Mouse (Mus musculus) stomach, embryonic 16.5 days (tissue): ENCODE results near the gene Lcn2. TPM values are rescaled to one million over a fixed set of nuclear protein-coding genes. Genes with fewer than 3 reads are reported as not detected.

Experiments
- polyA plus RNA-seq: library from polyadenylated mRNA; unstranded; fragments of >200 nt; fragmentation: Nextera tagmentation; extraction: Ambion mirVana; gene quantifications from 2 replicates; pipeline ENCODE4 v1.2.1, GENCODE M21; 2015

The Lcn2 gene
- polyA plus RNA-seq, 1 experiment from 2014 or later, result 23.6 TPM

Other genes with a start within 250 kb of the Lcn2 start
- gene Prrc2b, start 237.2 kb downstream of the Lcn2 start, polyA plus RNA-seq, result 22.7 and 27.3 TPM in 2 replicates
- 23.6 and 24.0 TPM in 2 replicates for gene Pomt1, start 151.7 kb downstream of the Lcn2 start, polyA plus RNA-seq
- gene Uck1, start 128.1 kb downstream of the Lcn2 start, polyA plus RNA-seq, result 53.4 and 59.7 TPM in 2 replicates
- 24.6 TPM in 2 replicates for gene Golga2, start 100.9 kb downstream of the Lcn2 start, polyA plus RNA-seq
- 372 and 388 TPM in 2 replicates for gene Swi5, start 100.2 kb downstream of the Lcn2 start, polyA plus RNA-seq
- 41.9 and 45.4 TPM in 2 replicates for gene Ciz1, start 35.9 kb downstream of the Lcn2 start, polyA plus RNA-seq
- gene Dnm1, start 34.9 kb downstream of the Lcn2 start, polyA plus RNA-seq, result 8.1 and 8.2 TPM in 2 replicates
- 41.5 and 41.9 TPM in 2 replicates for gene 1110008P14Rik, start 6.3 kb downstream of the Lcn2 start, polyA plus RNA-seq
- 23.7 and 26.7 TPM in 2 replicates for gene Ptges2, start 7.6 kb upstream of the Lcn2 start, polyA plus RNA-seq
- 5.1 and 5.7 TPM in 2 replicates for gene Naif1, start 62.2 kb upstream of the Lcn2 start, polyA plus RNA-seq
- gene Slc25a25, start 63.2 kb upstream of the Lcn2 start, polyA plus RNA-seq, result 15.4 and 16.9 TPM in 2 replicates
- gene Fam102a, start 147.1 kb upstream of the Lcn2 start, polyA plus RNA-seq, result 11.4 and 12.8 TPM in 2 replicates
- gene Dpm2, start 182.6 kb upstream of the Lcn2 start, polyA plus RNA-seq, result 104 and 106 TPM in 2 replicates
- 0.56 and 0.67 TPM in 2 replicates for gene Pip5kl1, start 186.5 kb upstream of the Lcn2 start, polyA plus RNA-seq
- 0.10 and 0.15 TPM in 2 replicates for gene 9430097D07Rik, start 187.4 kb upstream of the Lcn2 start, polyA plus RNA-seq
- 19.8 and 22.9 TPM in 2 replicates for gene St6galnac4, start 198.8 kb upstream of the Lcn2 start, polyA plus RNA-seq
- gene St6galnac6, start 211.5 kb upstream of the Lcn2 start, polyA plus RNA-seq, result 17.1 and 18.5 TPM in 2 replicates
- gene Ak1, start 233.5 kb upstream of the Lcn2 start, polyA plus RNA-seq, result 27.4 and 60.2 TPM in 2 replicates